Mouse (Mus musculus) myocyte (in vitro differentiated cells): Measurements from ENCODE around the gene Gm20388.

Experiments
- MAX ChIP-seq: IDR thresholded peaks from one replicate; pipeline ENCODE4 v1.6.1; 2011; ENCODE audit warnings: low read depth, mild to moderate bottlenecking, control low read depth
- POLR2A ChIP-seq: IDR thresholded peaks from one replicate; pipeline ENCODE4 v1.6.1; 2011; ENCODE audit warnings: low read depth, mild to moderate bottlenecking, control low read depth, moderate library complexity; ENCODE audit not compliant: insufficient read length
- TCF12 ChIP-seq: IDR thresholded peaks from one replicate; pipeline ENCODE4 v1.6.1; 2011; ENCODE audit warnings: mild to moderate bottlenecking, control low read depth; ENCODE audit not compliant: poor library complexity, insufficient read depth, severe bottlenecking

- TF ChIP-seq POLR2A (no peak), MAX (no peak), TCF12 (no peak)
Observed at GRCm38 (mm10) chr8:120104721-120105272, 194.2 kb downstream of the Gm20388 start.
